Mouse (Mus musculus): ENCODE results near the gene Prdx5. TPM values are rescaled to one million over a fixed set of nuclear protein-coding genes. Genes with fewer than 3 reads are reported as not detected.
"Not testable (repeated sequence)": the region's sequence is repeated elsewhere in the genome, so short reads cannot be mapped to it uniquely, and the experiment has no call there.

Gene Prdx5
- total and polyA plus RNA-seq, 3 experiments, result 130 to 246 TPM; not detected in 1

GRCm38 (mm10) chr19:6912205-6912970 lies 2.5 kb upstream of the Prdx5 start:
- peaks cover 0 to 8% of the 10 kb centered on the region in 2 experiments; a peak in 3 of 4 replicates for H3K4me1 ChIP-seq (ENCODE audit: control insufficient read depth in 1 of 2, insufficient read depth in 2 of 2, low read length in 2 of 2)
- H3K79me2 ChIP-seq (ENCODE audit: control insufficient read depth, insufficient read depth, low read length, poor library complexity), result peaks cover 30% of the 10 kb centered on the region
- no peaks in the 10 kb centered on the region for H3K27me3 ChIP-seq (ENCODE audit: control insufficient read depth in 1 of 2, insufficient read depth in 2 of 2, low read length in 2 of 2)
- DNase-seq (ENCODE audit: low read depth, low spot score), result no peak
- H3K4me3 ChIP-seq (ENCODE audit: control insufficient read depth in 1 of 2, insufficient read depth in 1 of 2, low read depth in 2 of 2, low read length in 2 of 2), result no peak overlapping the region
- H3K9ac ChIP-seq (ENCODE audit: control insufficient read depth, low read depth, low read length, poor library complexity, severe bottlenecking), result no peak overlapping the region
- no peak overlapping the region for H3K27ac ChIP-seq (ENCODE audit: control insufficient read depth, low read depth, low read length)
- no peaks in the 10 kb centered on the region for H3K9me3 ChIP-seq (replicated peaks; ENCODE audit: insufficient read depth, low read length)
- H3K36me3 ChIP-seq (ENCODE audit: control insufficient read depth in 1 of 2, insufficient read depth in 2 of 2, low read length in 2 of 2), result peaks cover 3 to 10% of the 10 kb centered on the region in 2 experiments; a peak in 3 of 4 replicates
- no peak for TF ChIP-seq SMC3 (IDR thresholded peaks at IDR 0.05; ENCODE audit: low read depth, low read length)
- no peak for TF ChIP-seq TBP (IDR thresholded peaks at IDR 0.05; ENCODE audit: low read depth, low read length)
- TF ChIP-seq SIN3A (IDR thresholded peaks at IDR 0.05; ENCODE audit: low read length), result no peak
- TF ChIP-seq BHLHE40 (IDR thresholded peaks at IDR 0.05; ENCODE audit: borderline replicate concordance, low read depth, low read length), result no peak
- TF ChIP-seq NELFE (IDR thresholded peaks at IDR 0.05; ENCODE audit: low read depth, low read length), result no peak

GRCm38 (mm10) chr19:6911101-6912074 lies 1.5 kb upstream of the Prdx5 start:
- Histone ChIP-seq H3K27me3 (ENCODE audit: control insufficient read depth in 1 of 2, insufficient read depth in 2 of 2, low read length in 2 of 2) (no peaks in the 10 kb centered on the region), H3K4me1 (ENCODE audit: control insufficient read depth in 1 of 2, insufficient read depth in 2 of 2, low read length in 2 of 2) (peaks cover 0 to 8% of the 10 kb centered on the region in 2 experiments; a peak in 3 of 4 replicates), H3K79me2 (ENCODE audit: control insufficient read depth, insufficient read depth, low read length, poor library complexity) (peaks cover 30% of the 10 kb centered on the region), H3K36me3 (ENCODE audit: control insufficient read depth in 1 of 2, insufficient read depth in 2 of 2, low read length in 2 of 2) (peaks cover 3 to 10% of the 10 kb centered on the region in 2 experiments), H3K9me3 (replicated peaks; ENCODE audit: insufficient read depth, low read length) (no peaks in the 10 kb centered on the region), H3K27ac (ENCODE audit: control insufficient read depth, low read depth, low read length) (no peak overlapping the region), H3K4me3 (ENCODE audit: control insufficient read depth in 1 of 2, insufficient read depth in 1 of 2, low read depth in 2 of 2, low read length in 2 of 2) (peak overlapping the region; percentile 65 to 88), H3K9ac (ENCODE audit: control insufficient read depth, low read depth, low read length, poor library complexity, severe bottlenecking) (peak overlapping the region; percentile 92)
- peak; percentile 2; the same call in 1 of the 2 replicates for TF ChIP-seq SMC3 (IDR thresholded peaks at IDR 0.05; ENCODE audit: low read depth, low read length)
- TF ChIP-seq ZMIZ1 (IDR thresholded peaks at IDR 0.05; ENCODE audit: low read depth, low read length), result 0 out of 2 replicates have a peak, but pooled peaks have one; percentile 5
- TF ChIP-seq POLR2AphosphoS2 (IDR thresholded peaks at IDR 0.05; ENCODE audit: low read length), result peak; percentile 45; the same call in 1 of the 2 replicates
- TF ChIP-seq SIN3A (IDR thresholded peaks at IDR 0.05; ENCODE audit: low read length), result no peak
- no peak for TF ChIP-seq GATA1 (IDR thresholded peaks at IDR 0.05; ENCODE audit: low read depth, low read length)
- 0 out of 4 replicates have a peak, but pooled peaks of 1 of the 2 experiments have one; percentile 26 for TF ChIP-seq POLR2A (IDR thresholded peaks at IDR 0.05; ENCODE audit: control insufficient read depth in 1 of 2, insufficient read depth in 1 of 2, low read depth in 1 of 2, low read length in 2 of 2, poor library complexity in 1 of 2)
- DNase-seq (ENCODE audit: low read depth, low spot score), result no peak

- not testable (repeated sequence) for H3K36me3 ChIP-seq (ENCODE audit: control insufficient read depth in 1 of 2, insufficient read depth in 2 of 2, low read length in 2 of 2); H3K4me1 ChIP-seq (ENCODE audit: control insufficient read depth in 1 of 2, insufficient read depth in 2 of 2, low read length in 2 of 2); H3K9me3 ChIP-seq (replicated peaks; ENCODE audit: insufficient read depth, low read length); H3K27me3 ChIP-seq (ENCODE audit: control insufficient read depth in 1 of 2, insufficient read depth in 2 of 2, low read length in 2 of 2)
- TF ChIP-seq USF1 (IDR thresholded peaks at IDR 0.05; ENCODE audit: low read depth, low read length) (peak; percentile 55; the same call in 1 of the 2 replicates), POLR2AphosphoS2 (IDR thresholded peaks at IDR 0.05; ENCODE audit: low read length) (0 out of 2 replicates have a peak, but pooled peaks have one; percentile 18), ZMIZ1 (IDR thresholded peaks at IDR 0.05; ENCODE audit: low read depth, low read length) (peak; percentile 29; the same call in 1 of the 2 replicates)
- H3K79me2 ChIP-seq (ENCODE audit: control insufficient read depth, insufficient read depth, low read length, poor library complexity), result peaks cover 30% of the 10 kb centered on the region
- DNase-seq (ENCODE audit: low read depth, low spot score), result peak; percentile 79
- peak overlapping the region; percentile 65 to 88 for H3K4me3 ChIP-seq (ENCODE audit: control insufficient read depth in 1 of 2, insufficient read depth in 1 of 2, low read depth in 2 of 2, low read length in 2 of 2)
- peak overlapping the region; percentile 92 for H3K9ac ChIP-seq (ENCODE audit: control insufficient read depth, low read depth, low read length, poor library complexity, severe bottlenecking)
- H3K27ac ChIP-seq (ENCODE audit: control insufficient read depth, low read depth, low read length), result peak overlapping the region; percentile 99
Measured at GRCm38 (mm10) chr19:6910306-6910705, 400 bp upstream of the Prdx5 start.
